Mouse (Mus musculus) embryo, embryonic 11.5 days (tissue): ENCODE results near the gene Spen.

Experiments
- DNase-seq: peaks from one replicate; pipeline ENCODE4 v3.0.0-alpha.2; 2012; ENCODE audit warnings: low read depth, low spot score

The Spen gene

DNA sequence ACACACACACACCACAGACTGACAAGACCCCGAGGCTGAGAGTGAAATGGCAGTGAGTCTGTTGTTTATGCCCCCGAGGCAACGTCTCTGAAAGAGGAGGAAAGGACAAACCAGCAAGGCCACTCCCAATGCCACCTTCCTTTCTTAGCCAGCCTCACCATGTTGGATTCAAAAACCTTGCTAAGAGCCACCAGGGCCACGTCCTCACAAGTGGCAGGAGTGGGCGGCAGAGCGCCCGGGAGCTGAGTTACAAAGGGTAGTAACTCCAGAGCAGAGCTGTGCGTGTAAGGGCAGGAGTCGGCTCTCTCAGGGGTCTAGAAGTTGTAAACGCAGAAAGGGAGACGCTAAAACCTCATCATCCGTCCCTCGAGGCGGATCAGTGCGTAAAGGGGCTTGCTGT is 7.4 kb downstream of the Spen start:
- DNase-seq, result no peak

- no peak for DNase-seq
Measured at GRCm38 (mm10) chr4:141528938-141529337, 9.5 kb downstream of the Spen start.

GRCm38 (mm10) chr4:141526936-141527650 is 11.3 kb downstream of the Spen start:
- no peak for DNase-seq

DNA sequence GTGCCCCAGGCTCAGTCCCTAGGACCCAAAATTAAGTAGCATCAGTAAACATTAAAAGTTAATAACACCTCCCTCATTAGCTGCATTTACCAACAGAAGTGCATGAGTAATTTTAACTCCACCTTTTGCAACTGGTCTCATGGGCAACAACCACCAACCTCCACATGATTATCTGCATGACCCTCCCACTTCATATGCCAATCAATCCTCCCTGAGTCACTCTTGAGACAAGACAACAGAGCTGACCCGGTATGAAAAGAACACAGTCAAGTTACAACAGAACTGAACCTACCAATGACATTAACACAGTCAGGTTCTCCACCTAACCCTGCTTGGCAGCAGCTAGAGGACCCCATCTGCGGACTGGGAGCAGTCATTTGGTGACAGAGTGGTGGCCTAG is 12.5 kb downstream of the Spen start:
- DNase-seq, result no peak

DNA sequence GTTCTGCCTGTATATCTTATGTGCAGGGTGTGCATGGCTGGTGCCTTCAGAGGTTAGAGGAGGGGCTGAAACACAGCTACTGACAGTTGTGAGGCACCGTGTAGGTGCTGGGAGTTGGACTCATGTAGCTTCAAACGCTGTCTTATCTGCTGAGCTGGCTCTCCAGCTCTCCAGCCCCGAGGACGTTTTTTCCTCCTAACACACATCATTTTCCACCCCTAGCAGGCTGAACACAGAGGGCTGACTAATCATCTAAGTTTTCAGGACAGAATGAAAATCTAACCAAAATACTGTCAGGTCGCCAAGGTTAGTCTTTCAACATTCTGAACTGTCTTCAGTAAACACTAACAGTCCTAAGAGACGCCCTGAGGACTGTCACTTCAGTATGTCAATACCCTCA is 13.7 kb downstream of the Spen start:
- no peak for DNase-seq

DNA sequence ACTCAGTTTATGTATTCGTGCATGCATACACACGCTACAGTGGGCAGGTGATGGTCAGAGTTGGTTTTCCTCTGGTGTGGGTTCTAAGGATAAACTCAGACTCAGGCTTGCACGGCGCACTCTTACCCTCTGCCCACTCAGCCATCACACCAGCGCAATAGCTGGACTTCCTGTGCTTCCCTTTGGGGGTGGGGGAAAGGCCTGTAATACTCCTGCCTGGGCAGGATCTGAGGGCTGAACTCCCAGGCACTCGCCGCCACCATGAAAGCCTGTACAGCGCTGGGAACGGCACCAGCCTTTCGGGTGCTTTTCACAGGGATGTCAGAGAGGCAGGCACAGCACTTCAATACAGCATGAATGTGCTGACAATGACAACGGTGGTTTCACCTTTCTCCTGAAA is 15.3 kb downstream of the Spen start:
- no peak for DNase-seq

DNA sequence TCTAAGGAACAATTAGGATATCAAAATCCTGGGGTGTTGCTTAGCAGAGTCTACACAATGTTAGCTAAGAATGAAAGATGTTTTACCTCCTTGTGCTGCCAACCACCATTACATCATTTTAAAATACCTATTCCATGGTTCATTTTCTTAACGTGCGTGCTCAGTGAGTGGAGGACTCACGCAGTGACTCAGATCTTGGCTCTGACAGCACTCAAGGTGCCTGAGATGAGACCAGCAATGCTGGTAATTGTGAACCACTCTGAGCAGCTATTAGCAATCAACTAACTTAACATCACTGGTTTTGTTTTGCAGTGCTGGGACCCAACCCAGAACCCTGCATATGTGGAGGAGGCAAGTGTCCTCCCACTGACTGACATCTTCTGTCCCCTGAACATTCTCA is 20.0 kb downstream of the Spen start:
- DNase-seq, result no peak

DNA sequence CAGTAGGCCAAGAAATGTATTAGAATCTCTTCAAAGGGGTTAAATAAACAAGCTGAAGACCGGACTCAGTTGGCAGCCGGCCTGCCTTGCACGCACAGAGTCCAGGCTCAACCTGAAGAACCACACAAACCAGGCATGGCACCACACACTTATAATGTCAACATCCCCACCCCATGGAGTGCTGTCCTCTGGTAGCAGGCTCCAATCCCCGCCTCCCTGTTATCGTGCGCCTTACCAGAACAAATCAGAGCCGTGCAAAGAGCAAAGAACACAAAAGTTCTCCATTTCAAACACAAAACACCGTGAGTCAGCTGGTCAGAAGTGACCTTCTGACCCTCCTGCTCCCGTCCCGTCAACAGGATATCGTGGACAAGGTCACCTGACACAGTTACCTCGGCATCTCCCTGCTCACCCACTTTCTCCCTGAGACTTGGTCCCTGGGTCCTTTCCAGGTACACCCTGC is 24.2 kb downstream of the Spen start:
- DNase-seq, result no peak

DNA sequence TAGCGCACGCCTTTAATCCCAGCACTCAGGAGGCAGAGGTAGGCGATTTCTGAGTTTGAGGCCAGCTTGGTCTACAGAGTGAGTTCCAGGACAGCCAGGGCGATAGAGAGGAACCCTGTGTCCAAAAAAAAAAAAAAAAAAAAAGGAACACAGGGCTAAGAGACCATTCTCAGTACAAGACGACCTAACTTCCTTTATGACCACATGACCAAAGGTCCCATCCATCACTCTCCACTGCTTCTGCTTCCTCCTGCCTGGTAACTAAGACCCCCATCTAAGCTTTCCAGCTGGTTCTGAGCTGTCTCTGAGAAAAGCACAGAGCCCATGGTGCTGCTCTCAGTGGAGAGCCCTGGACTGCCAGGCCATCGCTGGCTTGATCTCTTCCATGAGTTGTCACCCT is 26.3 kb downstream of the Spen start:
- no peak for DNase-seq

DNA sequence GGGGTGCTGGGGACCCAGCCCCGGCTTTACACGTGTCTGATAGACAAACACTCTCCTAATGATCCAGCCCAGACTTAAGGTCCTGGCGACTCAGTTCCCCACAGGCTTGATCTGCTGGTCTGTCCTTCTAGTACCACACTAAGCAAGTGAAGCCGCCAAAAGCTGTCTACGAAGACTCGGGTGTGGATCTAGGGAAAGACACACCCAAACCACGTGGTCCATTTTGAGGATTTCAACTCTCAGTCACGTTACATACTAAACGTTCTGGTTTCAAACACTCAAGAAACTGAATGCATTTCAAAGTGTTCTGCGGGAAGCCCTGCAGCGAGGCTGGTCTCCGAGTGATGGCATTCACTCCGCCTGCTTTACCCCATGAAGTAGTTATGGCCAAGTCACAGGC is 27.9 kb downstream of the Spen start:
- DNase-seq, result no peak

DNA sequence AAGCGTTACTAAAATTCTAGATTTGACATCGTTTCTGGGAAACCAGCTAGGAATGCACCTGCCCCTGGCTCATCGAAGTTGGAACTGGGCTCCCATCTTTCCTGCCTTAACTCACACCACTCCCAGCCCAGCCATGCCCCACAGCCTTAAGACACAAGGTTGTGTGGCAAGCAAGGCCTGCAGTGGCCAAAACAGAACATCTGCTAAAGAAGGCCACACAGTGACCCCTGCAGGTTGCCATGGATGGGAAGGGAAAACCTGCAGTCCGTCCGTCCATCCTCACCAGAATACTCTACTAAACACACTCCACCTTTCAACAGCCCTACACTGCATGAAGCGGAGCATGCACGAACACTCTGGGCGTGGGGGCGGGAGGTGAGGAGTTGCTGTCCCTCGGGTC is 31.5 kb downstream of the Spen start:
- no peak for DNase-seq

DNA sequence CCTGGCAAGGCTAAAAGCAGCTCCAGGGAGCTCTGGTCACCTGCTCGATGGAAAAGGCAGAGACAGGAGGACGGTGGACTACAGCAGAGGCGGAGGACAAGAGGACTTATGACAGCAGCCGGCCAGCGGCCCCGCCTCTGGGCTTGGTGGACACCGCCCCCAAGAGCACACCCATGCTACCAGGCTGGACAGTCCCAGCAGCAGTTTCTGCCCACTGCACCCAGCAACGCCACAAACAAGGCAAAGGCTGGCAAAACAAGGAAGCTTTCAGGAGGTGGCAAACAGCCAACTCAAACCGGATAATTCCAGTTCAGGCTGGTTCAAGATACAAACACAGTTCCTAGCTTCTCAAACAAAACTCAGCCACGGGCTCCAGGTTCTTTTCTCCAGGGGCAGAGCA is 32.0 kb downstream of the Spen start:
- peak; percentile 7 for DNase-seq

- no peak for DNase-seq
Measured at GRCm38 (mm10) chr4:141505810-141506209, 32.6 kb downstream of the Spen start.

DNA sequence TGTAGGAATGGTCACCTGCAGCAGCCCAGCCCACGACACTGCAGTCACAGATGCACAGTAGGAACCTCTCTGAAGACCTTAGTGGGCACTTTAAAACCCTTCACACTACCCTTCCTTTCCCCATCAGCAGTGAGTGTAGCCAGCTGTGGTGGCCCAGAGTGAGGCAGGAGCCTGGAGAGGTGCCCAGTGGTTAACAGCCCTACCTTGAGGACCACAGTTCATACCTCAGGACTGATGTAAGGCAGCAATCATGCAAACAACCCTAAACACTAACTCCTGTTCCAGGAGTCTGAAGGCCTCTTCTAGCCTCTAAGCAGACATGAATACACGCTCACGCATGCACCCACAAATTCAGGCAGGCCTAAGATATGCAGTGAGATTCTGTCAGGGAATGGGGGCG is 33.9 kb downstream of the Spen start:
- no peak for DNase-seq

DNA sequence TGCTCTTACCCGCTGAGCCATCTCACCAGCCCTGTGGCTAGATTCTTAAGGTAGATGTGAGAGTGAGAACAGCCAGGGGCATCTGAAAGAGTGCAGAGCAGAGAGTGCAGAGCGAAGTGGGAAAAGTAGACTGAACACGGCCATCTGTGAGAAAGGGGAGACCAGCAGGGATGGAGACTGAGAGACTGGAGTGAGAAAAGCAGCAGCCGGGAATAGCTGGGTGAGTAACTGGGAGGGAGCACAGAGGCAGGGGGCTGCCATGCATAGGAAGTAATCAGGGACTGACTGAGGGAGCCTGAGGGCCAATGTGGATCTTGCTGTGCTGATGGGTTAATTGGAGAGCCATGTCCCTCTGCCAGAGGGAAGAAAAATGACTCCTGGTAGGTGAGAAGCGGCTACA is 35.7 kb downstream of the Spen start:
- no peak for DNase-seq

DNA sequence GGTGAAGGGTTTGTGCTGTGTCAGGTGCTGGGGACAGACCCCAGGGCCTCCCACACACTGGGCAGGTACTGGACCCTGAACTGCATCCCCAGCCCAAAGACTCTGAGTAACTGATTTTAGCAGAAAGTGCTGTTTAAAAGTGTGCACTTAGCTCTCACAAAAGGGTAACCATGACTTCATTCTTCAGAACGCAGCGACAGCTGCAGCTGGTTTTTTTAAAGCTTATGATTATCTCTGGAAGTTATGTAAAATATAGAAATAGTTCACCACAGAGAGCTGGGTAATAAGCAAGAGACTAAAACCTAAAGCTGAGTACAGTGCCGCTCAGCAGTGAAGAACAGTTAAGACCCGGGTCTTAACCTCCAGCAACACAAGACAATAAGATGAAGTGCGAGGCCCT is 37.3 kb downstream of the Spen start:
- no peak for DNase-seq

GRCm38 (mm10) chr4:141500637-141501036 is 37.8 kb downstream of the Spen start:
- no peak for DNase-seq

DNA sequence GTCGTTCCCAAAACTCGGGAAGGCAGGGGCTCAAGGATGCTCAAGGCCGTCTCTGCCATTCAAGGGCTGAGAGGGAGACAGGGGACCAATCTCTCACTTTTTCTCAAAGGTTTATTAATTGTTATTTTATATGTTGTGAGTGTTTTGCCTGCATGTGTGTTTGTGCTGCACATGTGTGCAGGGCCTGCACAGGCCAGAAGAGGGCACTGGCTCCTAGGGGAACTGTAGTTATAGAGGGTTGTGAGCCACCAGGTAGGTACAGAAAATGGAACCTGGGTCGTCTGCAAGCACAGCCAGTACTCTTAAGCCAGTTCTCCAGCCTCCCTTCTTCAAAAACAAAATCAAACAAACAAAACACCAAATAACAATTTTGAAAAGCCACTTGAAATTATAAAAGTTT is 49.7 kb downstream of the Spen start:
- no peak for DNase-seq

GRCm38 (mm10) chr4:141487581-141487980 is 50.8 kb downstream of the Spen start:
- DNase-seq, result no peak

GRCm38 (mm10) chr4:141484071-141484470 is 54.3 kb downstream of the Spen start:
- DNase-seq, result no peak

DNA sequence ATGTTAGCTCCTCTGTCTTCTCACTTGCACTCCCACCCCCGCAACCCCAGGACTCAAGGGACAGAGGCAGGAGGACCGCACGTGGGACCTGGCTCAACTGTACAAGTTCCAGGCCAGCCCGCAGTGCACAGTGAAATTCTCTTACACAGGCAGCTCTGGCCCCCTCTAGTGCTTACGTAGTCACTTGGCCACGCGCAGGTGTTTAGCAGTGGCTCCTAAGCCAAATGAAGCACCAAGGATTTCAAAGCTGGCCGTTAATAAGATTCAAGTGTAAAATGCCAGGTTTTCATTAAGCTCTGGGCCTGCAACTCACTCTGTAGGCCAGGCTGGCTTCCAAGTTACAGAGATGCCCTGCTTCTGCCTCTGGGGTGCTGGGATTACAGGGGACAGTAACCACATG is 59.0 kb downstream of the Spen start:
- DNase-seq, result no peak

DNA sequence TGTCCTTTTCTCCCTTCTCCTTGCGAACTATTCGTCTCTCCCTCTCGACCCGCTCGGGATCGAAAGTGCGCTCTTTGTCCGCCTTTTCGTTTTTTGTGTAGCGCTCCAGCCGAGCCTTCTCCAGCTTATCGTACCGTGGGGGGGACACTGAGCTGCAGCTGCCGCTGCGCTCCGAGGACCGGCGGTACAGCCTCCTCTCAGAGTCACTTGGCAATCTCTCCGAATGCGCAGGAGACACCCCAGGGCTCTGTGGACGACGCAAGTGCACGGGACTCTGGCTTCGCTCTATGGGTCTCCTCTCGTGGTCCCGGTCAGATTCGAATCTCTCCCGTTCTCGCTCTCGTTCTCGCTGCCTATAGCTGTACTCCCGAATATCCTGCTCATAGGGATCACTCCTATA is 59.6 kb downstream of the Spen start:
- no peak for DNase-seq

DNA sequence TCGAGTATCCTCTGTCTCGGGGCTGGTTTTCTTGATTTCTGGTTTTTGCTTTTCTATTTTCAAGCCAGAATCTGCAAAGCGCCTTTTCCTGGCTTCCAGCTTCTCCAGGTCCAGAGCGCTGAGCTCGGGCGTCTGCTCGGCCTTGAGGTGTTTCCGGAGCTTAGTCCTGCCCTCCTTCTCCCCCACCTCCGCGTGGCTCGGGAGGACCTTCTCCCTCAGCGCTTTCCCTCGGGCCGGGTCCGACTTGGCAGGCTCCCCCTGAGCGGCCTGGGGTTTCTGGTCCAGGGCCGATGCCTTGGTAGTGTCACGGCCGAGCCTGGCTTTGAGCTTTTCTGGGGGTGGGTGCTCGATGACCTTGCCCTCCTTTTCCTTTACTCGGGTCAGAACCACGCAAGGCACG is 60.2 kb downstream of the Spen start:
- no peak for DNase-seq

DNA sequence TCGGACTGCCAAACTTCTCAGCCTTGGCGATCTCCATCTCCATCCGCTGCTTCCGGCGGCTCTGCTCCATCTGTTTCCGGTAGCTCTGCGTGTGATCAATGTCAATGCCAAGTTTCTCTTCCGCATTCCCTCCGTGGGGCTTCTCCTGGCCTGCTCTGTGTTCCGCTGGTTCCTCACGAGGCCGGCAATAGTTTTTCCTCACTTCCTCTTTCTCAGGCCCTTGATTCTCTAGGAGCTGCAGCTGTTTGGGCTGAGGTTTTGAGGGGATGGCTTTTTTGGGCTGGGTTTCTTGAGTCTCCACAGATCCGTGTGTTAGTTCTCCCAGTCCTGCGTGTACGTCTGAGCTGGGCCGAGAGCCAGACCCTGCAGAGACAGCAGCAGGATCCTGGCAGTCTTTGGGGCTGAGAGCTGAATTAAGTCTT is 60.7 kb downstream of the Spen start:
- no peak for DNase-seq
